Mouse (Mus musculus) gastrocnemius, adult 8-10 months (tissue): ENCODE data around the gene Ing4. TPM values are rescaled to one million over a fixed set of nuclear protein-coding genes. Genes with fewer than 3 reads are reported as not detected.
"Not testable (repeated sequence)": the region's sequence is repeated elsewhere in the genome, so short reads cannot be mapped to it uniquely, and the experiment has no call there.

Experiments
- DNase-seq, 2 experiments: peaks; one replicate each; pipeline ENCODE4 v3.0.0; 2022; ENCODE audit warnings: low spot score in 2 of 2
- total RNA-seq, 4 experiments: library from RNA; stranded (reverse); gene quantifications; 2 replicates each; pipeline ENCODE4 v1.2.4; 2022

Gene Ing4
- total RNA-seq, 4 experiments from 2014 or later = 19.8 to 22.3 (median 20.7) TPM

- no peak for DNase-seq
Observed at GRCm38 (mm10) chr6:125041047-125041446, 1.5 kb downstream of the Ing4 start.

DNA sequence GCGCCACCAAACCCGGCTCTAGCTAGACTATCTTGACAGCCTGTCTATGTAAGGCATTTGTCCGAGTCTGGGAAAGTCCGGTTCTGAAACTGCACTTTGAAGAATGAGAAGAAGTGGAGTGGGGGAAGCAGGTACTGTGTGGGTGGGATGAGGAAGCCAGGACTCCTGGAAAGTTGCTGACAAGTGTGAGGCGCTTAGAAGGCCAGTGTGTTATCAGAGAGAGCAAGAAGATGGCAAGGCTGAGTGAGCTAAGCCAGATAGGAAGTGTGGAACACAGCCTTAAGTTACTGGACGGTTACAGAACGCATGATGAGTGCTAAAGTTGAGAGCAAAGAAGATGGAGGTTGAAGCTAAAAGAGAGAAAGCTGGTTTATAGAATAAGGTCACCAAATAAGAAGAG, 2.5 kb downstream of the Ing4 start:
- DNase-seq = no peak

GRCm38 (mm10) chr6:125046691-125047090, 7.1 kb downstream of the Ing4 start:
- peak; percentile 52 to 63 for DNase-seq

GRCm38 (mm10) chr6:125049678-125050077, 10.1 kb downstream of the Ing4 start, which contains the start of gene Acrbp:
Acrbp (plus strand) TSS chr6:125049689.
- no peak for DNase-seq

DNA sequence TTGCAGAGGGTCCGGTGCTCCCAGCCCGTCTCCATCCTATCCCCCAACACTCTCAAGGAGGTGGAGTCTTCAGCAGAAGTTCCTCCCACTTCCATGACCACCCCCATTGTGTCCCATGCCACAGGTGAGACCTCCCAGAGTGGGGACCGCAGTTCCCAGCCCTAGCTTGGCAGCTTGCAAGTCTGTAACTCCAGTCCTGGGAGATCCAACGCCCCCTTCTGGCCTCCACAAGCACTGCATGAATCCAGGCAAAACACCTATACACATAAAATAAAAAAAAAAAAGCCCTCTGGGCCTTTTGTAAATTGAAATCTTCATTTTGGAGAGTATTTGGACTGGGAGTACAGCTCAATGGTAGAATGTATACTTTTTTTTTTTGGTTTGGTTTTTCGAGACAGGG, 11.7 kb downstream of the Ing4 start:
- DNase-seq = no peak

DNA sequence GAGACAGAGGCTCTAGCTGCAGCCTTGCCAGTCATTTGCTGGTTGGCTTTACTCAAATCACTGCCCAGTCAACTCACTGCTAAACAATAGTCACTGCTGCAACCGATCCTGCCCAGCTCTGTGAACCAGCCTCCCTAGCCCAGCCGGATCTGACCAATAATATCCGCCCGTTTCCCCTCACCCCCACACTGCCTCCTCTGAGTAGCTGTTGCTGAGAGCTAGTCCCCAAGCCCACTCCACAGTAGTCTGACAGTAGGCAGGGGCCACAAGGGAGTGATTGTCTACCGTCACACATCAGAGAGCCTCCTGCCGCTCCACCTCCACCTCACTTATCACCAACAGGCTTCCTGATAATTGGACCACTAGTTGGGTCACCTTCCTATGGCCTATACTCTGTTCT, 21.9 kb downstream of the Ing4 start:
- no peak for DNase-seq

GRCm38 (mm10) chr6:125062511-125062910, 23.0 kb downstream of the Ing4 start:
- no peak for DNase-seq

DNA sequence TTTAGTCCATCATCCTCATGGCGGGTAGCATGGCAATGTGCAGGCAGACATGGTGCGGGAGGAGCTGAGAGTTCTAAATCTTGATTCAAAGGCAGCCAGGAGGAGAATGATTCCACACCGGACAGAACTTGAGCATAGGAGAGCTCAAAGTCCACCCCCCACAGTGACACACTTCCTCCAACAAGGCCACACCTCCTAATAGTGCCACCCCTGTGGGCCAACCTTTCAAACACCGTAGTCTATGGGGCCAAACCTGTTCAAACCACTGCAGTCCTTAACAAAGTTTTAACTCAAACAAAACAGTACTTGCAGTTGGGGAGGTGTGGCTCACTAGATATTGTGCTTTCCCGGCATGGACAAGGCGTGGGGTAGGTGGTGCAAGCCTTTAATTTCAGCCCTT, 24.3 kb downstream of the Ing4 start:
- no peak for DNase-seq

GRCm38 (mm10) chr6:125065223-125065622, 25.7 kb downstream of the Ing4 start:
- DNase-seq = not testable (repeated sequence)

DNA sequence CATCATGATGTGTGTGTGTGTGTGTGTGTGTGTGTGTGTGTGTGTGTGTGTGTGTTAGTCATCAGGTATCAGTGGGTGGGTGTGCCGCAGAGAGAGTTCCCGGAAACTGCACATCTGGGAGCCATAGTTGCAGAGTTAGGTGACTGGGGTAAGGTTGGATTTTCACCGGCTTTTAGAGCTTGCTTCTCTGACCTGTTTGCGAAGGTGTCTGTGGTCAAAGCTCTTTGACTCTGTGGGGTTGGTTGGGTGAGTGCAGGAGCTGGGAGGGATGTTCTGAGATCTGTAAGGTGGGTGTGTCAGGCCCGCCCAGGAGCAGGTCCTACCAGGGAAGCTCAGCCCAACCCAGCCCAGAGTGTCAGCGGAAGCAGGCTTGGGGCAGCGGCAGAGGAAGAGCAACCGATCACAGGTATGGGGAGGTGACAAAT, 28.0 kb downstream of the Ing4 start, which contains the start of gene Lpar5:
Gene Lpar5 (plus strand): TSS at position 350 of the 425 bp plus-strand sequence.
- no peak for DNase-seq

DNA sequence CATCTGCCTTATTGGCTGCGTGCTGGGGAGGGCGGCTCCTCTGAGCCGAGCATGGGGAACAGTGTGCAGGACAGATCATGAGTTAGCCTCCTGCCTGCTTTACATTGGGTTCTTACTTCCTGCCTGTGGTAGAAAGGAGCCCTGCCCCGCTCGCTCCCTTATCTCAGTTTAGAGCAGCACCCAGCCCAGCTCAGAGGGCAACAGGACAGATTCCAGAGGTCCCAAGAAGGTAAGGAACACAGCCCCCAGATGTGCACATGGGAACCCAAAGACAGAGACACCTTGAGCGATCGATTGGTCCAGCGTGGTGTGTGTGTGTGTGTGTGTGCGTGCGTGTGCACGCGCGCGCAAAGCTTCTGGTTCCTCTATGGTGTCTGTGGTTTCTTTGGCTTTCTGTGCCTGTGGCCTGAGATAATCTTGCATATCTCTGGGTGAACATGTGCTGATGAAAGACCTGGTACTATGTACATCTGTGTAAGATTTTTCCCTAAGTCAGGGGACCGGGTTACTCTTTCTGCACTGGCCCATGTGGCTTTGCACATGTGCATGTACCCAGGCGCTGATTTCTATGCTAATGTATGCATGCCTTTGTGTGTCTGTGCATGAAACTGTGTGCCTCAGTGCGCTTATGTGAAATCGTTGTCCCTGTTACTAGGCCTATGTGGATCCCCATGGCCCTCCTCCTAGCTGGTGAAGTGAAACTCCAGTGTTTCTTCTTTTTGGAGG, 31.8 kb downstream of the Ing4 start:
- DNase-seq = no peak

DNA sequence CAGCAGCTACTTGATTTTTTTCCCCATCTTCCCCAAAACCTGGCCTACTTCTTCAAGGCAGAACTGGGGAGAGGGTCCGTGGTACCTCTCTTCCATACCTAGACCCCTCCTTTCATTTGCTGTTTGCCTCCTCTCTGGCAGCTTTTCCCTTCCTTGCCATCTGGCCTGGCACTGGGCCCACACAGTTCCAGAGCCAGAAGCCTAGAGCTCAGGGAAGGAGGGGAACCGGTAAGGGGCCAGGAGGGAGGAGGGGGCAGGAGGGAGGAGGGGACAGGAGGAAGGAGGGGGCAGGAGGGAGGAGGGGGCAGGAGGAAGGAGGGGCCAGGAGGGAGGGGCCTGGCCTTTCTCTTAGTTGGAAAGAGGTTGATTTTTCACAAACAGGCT, 32.3 kb downstream of the Ing4 start:
- no peak for DNase-seq

- no peak for DNase-seq
Observed at GRCm38 (mm10) chr6:125073825-125074224, 34.3 kb downstream of the Ing4 start.

DNA sequence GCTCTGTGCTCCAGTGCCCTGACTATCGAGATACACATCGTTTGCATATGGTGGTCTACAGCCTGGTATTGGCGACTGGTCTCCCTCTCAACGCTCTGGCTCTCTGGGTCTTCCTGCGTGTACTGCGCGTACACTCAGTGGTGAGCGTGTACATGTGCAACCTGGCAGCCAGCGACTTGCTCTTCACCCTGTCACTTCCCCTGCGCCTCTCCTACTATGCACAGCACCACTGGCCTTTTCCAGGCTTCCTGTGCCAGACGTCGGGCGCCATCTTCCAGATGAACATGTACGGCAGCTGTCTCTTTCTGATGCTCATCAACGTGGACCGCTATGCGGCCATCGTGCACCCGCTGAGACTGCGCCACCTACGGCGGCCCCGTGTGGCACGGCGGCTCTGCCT, 41.8 kb downstream of the Ing4 start:
- no peak for DNase-seq

DNA sequence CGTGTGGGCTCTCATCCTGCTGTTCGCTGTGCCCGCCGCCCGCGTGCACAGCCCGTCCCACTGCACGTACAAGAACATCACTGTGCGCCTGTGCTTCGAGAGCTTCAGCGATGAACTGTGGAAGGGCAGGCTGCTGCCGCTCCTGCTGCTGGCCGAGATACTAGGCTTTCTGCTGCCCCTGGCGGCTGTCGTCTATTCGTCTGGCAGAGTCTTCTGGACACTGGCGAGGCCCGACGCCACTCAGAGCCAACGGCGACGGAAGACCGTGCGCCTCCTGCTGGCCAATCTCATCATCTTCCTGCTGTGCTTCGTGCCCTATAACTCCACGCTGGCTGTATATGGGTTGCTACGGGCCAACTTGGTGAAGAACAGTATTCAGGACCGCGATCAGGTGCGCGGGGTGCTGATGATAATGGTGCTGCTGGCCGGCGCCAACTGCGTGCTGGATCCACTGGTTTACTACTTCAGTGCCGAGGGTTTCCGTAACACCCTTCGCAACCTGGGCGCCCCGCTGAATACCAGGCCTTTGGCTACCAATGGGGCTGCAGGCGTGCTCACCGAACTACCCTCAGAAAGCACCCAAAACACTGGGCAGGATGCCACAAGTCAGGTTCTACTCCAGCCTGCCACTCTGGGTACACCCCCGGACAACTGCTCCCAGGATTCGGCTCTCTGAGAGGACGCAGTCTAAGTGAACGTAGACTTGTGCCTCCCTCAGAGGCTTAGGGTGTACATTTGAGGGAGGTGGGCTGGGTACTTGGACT, 42.4 kb downstream of the Ing4 start:
- DNase-seq = peak; percentile 83 to 90

DNA sequence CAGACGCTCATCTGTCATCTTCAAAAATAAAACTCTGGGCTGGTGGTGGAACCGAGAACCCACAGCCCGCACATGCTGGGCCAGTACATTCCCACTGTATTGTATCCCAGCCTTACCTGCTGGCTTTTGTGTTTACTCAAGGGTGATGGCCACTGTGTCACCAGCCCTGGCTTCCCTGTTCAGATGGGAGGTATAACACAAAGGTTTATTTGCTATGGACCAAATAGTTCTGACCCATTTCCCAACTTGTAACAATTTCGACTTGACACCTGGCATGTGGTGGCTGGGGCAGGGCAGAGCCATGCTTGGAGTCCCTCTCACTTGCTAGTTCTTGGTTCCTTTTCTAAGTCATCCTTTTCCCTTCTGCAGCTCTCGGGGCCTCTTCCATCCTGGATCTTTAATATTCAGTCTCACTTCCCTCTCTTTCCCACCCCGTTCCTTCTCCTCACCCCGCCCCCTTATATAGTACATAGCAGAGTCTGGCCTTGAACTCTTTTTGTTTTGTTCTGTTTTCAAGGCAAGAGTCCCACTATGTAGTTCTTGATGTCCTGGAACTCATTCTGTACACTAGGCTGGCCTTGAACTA, 43.3 kb downstream of the Ing4 start:
- no peak for DNase-seq

GRCm38 (mm10) chr6:125084424-125084823, 44.9 kb downstream of the Ing4 start:
- DNase-seq = peak in 1 of 2 experiments; percentile 31

DNA sequence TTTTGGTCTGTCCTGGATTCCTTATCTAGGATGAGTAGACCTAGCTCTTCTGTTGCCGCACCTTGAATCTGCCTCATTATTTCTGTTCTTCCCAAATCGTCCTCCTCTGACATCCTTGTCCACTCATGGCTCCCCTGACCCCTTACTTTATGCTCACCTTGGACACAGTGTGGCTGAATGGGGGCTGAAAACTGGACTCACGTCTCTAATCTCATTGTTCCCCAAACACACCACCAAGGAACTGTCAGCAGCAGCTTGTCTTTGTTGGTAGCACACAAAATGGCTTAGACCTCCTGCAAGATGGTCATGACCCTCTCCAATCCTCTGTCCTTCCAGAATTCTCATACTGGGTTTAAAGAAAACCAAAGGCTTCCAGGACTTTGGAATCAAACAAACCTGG, 48.4 kb downstream of the Ing4 start:
- no peak for DNase-seq

DNA sequence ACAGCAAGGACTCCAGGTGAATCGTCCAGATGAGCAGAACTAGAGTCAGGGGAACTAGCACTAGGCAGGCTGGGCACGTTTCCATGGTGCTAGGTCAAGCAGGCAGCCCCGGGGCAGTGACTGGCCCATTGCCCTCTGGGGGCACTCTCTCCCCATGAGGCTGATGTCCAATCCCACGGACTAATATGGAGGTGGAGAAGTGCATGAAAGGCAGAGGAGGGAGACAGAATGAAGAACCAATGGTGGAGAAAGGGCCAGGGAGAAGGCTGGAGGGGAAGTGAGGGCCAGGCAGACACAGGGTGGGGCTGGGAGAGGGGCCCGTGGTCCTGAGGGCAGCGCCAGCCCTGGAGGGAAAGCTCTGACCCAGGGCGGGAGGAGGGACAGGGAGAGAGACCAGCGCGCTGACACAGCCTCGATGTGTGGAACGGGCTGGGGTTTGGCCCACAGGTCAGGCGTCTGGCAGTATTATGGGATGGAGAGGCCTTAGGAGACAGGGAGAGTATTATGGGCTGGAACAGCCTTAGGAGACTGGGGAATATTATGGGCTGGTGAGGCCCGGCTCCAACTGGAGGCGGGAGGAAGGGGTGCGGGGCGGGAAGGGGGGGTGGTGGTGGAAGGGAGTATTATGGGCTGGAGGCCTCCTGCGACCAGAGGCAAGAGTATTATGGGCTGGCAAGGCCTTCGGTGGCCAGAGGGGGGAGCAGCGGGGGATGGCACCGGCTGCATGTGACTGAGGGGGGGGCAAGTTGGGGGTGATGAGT, 49.2 kb downstream of the Ing4 start:
- peak; percentile 53 to 76 for DNase-seq

GRCm38 (mm10) chr6:125089521-125090321, 50.2 kb downstream of the Ing4 start:
- DNase-seq = peak; percentile 63 to 83
